Mouse (Mus musculus) heart, adult 2 months (tissue): Measurements from ENCODE around the gene Ankrd33b.

Experiments used
- CTCF ChIP-seq: fragments of 200-600 bp; IDR thresholded peaks from 2 replicates; pipeline ENCODE4 v1.8.1; 2022; ENCODE audit warnings: antibody characterized with exemption, mild to moderate bottlenecking, moderate library complexity
- POLR2A ChIP-seq: fragments of 200-500 bp; IDR thresholded peaks from 2 replicates; pipeline ENCODE4 v1.6.1; 2011; ENCODE audit warnings: mild to moderate bottlenecking, low read depth, low read length, control low read depth; ENCODE audit not compliant: insufficient read depth

- no peak for TF ChIP-seq CTCF
- no peak for TF ChIP-seq POLR2A
Observed at GRCm38 (mm10) chr15:31361259-31361853, 6.2 kb downstream of the Ankrd33b start.
